Mouse (Mus musculus) embryonic fibroblast, embryonic 13.5 days (primary cell): ENCODE data around the gene Chn2.

Experiments used
- CTCF ChIP-seq: IDR thresholded peaks from 2 replicates; pipeline ENCODE4 v1.5.1; 2011; ENCODE audit warnings: mild to moderate bottlenecking, control low read depth, low read length, moderate library complexity, borderline replicate concordance; ENCODE audit not compliant: insufficient read depth
- POLR2A ChIP-seq: IDR thresholded peaks from 2 replicates; pipeline ENCODE4 v1.6.1; 2011; ENCODE audit warnings: low read depth, mild to moderate bottlenecking, control low read depth, low read length, moderate library complexity

DNA sequence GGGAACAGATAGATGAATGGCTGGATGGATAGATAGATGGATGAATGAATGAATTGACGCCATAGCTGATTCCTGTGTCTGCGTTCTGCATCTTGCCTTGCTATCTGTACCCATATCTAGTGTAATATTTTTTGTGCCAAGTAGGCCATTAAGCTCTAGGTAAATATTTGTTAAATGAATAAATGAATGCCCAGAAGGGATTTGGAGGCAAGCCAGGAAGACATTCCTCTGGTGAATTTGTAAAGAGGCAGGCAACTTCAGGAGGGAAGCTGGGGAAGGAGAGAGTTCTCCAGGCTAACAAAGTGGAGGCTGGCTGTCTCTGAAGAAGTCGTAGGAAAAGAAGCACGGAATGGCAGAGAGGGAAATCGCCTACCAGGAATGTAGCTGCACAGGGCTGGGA lies 123.0 kb downstream of the Chn2 start:
- TF ChIP-seq CTCF (no peak), POLR2A (no peak)
